Mouse (Mus musculus): Measurements from ENCODE around the gene Zc3hav1.

Zc3hav1 gene

GRCm38 (mm10) chr6:38297580-38298245, 56.7 kb downstream of the Zc3hav1 start:
- in situ Hi-C loops (cut with MboI, MseI): no loop called here

DNA sequence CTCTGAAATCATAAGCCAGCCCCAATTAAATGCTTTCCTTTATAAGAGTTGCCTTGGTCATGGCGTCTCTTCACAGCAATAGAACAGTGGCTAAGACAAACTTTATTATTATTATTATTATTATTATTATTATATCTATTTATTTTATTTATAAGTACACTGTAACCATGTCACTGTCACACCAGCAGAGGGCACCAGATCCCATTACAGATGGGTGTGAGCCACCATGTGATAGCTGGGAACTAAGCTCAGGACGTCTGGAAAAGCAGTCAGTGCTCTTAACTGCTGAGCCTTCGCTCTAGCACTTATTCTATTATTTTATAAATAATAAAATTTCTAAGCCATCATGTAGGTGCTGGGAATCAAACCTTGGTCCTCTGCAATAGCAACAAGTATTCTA, 60.7 kb downstream of the Zc3hav1 start:
- in situ Hi-C loops (cut with MboI, MseI): no loop called here

GRCm38 (mm10) chr6:38292871-38293646, 61.3 kb downstream of the Zc3hav1 start:
- in situ Hi-C loops (cut with MboI, MseI): no loop called here

DNA sequence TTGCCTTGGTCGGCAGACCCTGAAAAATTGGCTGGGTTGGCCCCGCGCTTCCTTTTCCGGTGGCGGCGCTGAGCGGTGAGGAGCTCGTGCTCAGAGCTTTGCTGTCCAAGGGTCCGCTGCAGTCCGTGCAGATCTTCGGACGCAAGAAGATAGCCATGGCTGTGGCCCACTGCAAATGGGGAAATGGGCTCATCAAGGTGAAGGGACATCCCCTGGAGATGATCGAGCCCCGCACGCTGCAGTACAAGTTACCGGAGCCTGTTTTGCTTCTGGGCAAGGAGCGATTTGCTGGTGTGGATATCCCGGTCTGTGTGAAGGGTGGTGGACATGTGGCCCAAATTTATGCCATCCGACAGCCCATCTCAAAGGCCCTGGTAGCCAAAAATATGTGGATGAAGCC, 70.0 kb downstream of the Zc3hav1 start:
- in situ Hi-C loops (cut with MboI, MseI): no loop called here

DNA sequence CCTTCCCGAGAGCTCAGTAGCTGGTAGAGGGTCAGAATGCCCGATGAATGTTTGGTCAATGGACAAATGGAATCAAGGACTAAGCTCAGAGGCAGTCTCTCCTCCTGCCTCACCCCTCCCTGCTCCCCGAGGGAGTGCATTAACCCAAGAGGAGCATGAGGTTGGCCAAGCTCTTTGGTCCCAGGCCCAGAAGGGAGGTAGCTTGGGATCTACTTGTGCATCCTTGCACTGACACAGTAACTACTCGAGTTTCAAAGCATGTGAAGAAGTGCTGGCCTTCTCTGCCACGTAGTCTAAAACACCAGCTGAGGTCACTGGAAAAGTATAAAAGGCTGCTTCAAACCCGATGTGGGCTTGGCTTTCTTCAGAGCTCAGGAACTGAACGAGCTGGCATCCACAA, 89.9 kb downstream of the Zc3hav1 start:
- in situ Hi-C loops (cut with MboI, MseI): no loop called here

- in situ Hi-C loops (cut with MboI, MseI): no loop called here
These were observed 90.8 kb downstream of the Zc3hav1 start for GRCm38 (mm10) chr6:38263393-38264159.

- in situ Hi-C loops (cut with MboI, MseI): no loop called here
These were observed 92.5 kb downstream of the Zc3hav1 start for GRCm38 (mm10) chr6:38261877-38262276.

DNA sequence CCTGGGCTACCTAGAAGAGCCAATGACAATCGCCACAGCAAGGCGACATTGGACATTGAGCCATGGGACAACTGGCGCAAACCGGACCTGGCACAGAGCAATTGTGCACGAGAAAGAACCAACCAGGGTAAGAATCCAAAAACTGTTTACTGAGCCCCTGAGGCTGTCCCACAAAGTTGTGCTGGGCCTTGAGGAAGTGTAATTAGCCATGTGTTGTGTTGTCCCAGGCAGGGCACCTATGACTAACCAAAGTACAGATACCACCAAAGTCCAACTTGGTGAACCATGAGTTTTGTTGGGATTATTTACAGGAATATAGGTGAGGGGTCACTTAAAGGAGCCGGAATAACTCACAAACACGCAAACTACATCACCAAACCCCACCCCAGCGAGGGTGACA, 96.9 kb downstream of the Zc3hav1 start:
- in situ Hi-C loops (cut with MboI, MseI): no loop called here

DNA sequence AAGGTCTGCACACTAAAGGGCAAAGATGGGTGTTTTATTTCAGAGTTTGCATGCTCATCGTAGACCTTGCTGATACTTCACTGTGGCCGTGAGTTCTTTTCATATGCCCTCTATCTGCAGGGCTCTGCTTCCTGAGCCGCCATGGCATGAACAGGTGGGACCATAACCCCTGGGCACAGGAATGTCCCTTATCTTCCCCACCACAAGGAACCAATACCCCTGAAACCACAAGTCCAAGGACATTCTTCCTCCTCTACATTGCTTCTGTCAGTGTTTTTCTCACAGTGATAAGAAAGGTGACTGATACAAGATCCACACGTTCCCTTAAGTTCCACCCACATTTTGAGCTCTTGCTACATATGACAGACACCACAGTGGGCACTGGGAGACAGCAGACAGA, 97.6 kb downstream of the Zc3hav1 start:
- in situ Hi-C loops (cut with MboI, MseI): no loop called here

- in situ Hi-C loops (cut with MboI, MseI): no loop called here
These were observed 98.6 kb downstream of the Zc3hav1 start for GRCm38 (mm10) chr6:38255794-38256193.
